Mouse (Mus musculus) embryo, embryonic 10 days (tissue): ENCODE measurements at regions not wholly inside any gene's neighbourhood (a gene's known extent, or its start where the extent isn't known, plus 50 kb on each side); places are given as distances from the start of the nearest gene placed in this dataset.

Experiments
- DNase-seq: peaks from one replicate; pipeline ENCODE4 v3.0.0-alpha.2; 2015; ENCODE audit warnings: low spot score

DNA sequence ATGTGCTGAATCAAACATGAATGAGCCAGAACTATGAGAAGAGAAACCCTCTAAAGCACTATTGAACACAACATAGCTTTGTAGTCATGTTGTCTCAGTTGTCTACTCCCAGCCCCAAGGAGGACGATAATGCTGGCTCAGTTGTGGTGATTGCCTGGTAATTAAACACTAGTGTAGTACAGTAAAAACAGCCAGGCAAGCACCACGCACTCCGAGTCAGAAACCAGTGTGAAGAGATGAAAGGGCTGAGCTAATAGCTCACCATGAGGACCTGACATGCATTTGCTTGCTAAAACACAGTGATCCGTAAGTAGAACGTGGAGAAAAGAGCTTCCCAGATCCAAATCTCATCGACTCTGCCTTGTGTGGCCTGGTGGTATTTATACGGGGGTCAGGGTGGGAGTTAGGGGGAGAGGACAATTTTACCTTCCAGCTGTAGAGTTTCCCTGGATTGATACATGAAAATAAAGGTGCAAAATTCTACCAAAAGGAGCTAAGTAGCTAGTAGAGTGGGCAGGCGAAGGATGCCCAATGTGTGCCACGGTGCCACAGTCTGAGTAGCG, 80.0 kb upstream of the Otx2 start:
- DNase-seq: peak; percentile 24

DNA sequence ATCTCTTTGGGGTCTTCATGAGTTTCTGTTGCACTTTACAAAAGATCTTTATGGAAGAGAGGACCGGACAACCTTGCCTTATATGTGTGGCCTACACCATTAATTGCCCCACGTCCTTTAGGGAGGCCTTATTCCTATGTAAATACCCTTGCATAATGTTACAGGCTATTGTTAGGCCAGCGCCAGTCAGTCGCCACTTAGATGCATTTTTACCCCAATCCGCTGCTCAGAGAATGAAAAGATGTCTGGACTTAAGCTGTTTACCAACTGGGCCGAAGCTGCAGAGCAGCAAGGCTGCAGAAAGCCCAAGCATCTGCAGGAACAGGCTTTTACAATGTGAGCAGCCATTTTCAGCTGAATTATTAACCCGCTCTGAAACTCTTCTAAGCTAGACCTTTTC, 79.5 kb upstream of the Otx2 start:
- DNase-seq: peak; percentile 31

DNA sequence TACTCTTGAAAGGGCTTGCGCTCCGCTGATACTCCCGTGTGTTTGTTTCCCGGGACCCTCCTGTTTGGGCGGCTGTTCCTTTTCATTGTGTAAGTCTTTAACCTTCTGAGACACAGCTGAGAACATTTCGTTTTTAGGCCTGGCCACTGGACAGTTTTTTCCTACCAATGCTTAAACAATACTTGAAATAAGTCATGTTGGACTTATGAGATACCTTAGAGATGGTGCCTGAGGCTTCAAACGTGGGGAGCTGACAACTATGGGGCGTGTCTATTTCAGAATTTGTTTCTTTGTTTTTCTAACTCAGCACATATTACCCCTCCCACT, 78.9 kb upstream of the Otx2 start:
- DNase-seq: no peak

DNA sequence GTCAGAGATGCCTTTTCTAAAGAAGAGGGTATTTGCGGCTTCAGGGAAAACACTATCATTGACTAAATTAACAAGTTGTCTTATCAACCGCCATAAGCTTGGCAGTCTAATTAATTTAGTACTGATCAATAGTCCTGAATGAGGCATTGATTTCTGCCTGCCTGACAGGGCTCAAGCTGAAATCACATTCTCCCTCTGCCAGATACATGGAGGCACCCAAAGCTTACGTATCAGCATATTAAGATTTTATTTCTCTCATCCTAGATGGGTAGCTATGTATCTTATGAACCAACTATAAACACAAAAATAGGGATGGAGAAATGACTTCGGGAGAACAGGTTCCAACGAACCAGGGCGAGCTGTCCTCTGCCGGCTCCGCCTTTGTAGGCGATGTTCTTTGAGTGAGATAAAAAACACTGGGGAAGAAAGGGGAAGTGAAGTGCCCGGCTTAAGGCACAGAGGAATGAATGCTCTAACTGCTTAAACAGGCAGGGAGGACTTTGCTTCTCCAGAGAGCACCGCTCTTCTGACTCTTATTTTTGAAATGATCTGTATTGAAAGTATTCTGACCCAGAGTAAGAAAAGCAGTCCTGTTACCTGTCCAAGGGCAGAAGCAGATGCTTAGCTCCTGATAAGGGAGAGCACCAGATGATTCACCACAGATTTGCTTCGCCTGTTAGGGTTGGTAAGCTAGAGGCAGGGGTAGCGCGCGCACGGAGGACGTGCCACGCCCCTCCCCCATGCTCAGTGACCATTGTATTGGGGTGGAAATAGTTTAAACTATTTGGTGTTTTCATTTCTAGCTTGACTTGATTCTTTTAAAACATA, 78.3 kb upstream of the Otx2 start:
- peak; percentile 47 for DNase-seq

DNA sequence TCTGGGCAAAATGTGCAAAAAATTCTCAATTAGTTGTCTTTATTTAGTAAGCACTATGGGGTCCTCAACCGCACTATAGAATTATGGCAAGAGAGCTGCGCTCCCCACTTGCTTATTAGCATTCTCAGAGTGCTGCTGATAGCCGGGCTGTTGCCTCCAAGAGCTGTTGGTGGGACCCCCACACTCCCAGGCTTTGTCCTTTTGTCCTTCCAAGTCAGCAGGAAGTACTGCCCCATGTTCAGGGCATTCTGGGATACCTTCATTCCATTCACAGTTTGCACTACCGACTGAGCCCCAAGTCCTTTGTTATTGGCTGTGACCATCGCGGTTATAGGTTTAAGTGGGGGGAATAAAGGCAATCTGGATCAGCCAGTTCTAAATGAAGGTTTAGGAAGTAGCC, 77.4 kb upstream of the Otx2 start:
- peak; percentile 15 for DNase-seq

DNA sequence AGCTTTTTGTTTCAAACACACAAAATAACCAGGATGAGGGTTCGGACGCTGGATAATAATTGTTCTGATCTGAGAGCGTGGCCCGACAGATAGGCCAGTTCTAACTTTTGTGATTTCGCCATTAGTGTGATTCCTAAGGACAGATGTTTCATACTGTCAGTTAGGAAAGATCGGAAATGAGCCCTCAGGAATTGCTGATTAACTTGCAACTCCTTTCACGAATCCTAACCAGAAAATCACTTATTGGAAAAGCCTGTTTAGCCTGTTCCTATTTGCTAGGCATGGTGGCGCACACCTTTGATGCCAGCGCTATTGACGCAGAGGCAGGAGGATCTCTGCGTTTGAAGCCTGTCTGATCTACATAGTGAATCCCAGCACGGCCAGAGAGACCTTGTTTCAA, 75.4 kb upstream of the Otx2 start:
- no peak for DNase-seq

DNA sequence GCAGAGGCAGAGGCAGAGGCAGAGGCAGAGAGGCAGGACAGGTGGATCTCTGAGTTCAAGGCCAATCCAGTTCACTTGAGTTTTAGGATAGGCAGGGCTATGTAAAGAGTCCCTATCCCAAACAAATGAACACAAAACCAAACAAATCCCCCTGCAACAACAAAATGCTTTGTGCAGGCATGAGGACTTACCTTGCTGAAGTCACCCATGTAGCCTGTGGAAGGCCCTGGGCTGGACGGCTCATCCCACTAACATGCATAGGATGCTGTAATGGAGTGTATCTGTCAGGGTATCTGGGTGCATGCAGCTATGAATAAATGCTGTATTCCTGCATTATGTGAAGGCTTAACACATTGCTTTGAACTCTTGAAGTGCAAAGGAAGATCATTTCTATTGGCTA, 74.3 kb upstream of the Otx2 start:
- no peak for DNase-seq

DNA sequence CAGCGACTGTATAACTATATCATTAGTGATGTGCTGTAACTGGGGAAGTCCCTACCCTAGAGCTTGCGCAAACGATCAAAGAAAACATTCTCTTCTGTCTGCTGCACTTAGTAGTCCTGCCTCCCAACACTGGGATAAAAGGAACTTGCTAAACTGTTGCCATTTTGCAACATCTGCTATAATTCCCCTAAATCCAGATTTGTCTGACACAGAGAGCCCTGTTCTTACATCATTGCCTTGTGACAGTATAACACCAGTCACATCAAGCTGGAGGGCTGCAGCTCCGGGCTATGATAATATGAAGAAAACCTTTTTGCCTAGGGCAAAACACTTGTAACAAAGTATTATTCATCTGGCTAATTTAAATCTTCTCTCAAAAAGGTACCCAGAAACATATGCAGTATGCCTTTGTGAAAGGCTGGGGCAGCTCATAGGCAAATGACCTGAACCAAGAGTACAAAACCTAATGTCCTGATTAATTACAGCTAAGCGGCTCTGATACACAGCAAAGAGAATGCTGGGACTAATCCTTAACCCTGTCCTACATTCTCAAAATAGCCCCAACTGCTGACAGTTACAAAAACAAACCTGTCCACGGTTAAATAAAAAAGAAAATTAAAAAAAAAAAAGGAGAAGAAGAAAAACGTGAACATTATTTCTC, 67.5 kb upstream of the Otx2 start:
- no peak for DNase-seq

DNA sequence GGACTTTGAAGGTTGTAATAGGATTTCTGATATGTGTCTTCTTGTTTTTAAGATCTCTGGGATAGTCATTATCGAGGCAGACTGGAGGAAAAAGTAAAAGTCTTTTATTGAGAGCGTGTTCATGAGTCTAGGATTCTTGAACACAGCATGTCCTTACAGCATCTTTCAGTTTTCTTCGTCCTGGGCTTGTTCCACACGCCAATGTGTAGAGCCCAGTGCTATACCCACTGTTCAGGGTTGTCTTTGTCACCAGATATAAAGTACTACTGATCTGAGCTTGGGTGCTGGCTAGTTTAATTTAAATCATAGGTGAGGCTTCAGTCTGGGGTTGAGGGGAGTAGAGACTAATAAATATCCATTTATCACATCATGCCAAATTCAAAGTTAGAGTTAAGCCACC, 65.5 kb upstream of the Otx2 start:
- no peak for DNase-seq

DNA sequence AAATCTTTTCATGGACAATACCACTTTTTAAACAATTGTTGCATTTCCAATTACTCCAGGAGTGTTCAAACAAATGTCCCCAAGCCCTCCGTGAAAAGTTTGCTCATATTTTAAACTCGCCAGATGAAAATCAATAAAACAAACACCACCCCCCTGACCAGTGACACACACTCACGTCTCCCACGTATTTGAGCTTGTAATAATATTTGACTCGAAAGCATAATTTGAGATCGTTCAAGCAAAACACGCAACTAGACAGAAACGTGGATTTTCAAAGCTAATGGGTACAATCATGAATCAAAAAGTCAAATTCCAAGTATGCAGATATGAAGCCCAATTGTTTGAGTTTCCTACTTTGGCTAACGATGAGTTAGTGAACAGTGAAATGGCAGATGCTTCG, 65.0 kb upstream of the Otx2 start:
- no peak for DNase-seq

DNA sequence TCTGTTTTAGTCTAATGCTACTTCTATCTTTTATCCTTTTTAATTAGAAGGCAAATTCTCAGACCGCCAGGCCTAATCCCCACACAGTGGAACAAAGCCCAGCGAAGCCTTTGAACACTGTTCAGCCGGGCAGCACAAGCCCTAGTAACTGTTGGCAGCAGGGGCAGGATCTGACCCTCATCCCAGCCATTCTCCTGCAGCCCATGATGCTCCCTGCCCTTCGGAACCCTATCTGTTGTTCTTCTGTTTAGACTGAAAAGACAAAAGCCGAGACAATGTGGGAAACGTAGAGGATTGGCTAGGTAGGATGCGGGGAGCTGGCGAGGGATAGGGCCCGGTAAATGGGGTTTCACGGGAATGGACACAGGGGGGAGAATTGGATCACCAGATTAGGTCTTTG, 64.6 kb upstream of the Otx2 start:
- peak; percentile 65 for DNase-seq

DNA sequence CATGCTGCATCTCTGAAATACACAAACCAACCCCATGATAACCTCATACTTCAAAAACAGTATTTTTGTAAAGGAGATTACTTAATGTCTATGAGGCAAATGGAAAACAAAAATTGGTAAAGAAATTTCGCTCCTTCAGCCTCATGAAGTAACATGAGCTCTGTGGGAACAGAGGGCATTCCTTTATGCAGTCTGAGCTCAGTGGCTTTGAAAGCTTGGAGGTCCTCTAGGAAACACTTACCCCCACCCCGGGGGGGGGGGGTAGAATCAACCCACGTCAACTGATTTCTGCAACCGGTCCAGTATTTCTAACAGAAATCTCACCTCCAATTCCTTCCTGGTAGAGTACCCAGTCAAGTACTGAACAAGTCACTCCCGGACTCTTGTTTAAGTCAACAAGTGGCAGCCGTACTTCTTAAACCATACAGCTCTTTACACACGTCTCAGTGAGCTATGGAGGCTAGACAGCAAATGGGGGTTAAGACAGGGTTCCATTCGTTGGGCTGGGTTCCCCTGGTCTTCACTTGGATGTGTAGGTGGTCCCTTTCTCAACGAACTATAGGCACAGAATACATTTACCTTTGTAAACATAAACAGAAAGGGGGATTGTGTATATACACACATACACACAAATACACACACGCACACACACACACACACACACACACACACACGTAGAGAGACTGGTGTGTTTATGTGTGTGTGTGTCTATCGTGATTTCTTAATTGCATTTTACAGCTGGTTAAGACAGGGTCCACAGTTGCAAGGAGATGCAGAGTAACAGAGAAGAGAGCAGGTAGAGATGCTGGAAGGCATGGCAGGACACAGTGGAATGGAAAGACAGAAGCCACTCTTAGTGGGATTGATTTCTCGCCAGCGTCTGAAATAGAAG, 63.6 kb upstream of the Otx2 start:
- DNase-seq: peak; percentile 28

DNA sequence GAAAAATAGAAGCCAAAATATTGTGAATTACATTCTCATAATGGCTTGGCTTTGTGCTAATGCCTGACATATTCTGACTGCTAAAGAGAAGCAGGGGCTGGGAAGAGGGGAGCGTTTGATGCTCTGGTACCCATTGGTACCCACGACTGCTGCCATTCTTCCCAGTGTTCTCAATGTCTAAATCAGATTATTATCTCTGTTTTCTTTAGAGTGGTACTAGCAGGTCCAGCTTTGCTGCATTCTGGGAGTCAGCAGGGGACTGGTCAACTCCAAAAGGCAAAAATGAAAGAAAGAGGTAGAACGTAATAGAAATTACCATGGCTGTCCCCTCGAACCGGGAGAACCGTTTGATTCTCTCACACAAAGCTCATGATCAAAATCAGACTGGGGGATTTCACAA, 62.6 kb upstream of the Otx2 start:
- DNase-seq: no peak

DNA sequence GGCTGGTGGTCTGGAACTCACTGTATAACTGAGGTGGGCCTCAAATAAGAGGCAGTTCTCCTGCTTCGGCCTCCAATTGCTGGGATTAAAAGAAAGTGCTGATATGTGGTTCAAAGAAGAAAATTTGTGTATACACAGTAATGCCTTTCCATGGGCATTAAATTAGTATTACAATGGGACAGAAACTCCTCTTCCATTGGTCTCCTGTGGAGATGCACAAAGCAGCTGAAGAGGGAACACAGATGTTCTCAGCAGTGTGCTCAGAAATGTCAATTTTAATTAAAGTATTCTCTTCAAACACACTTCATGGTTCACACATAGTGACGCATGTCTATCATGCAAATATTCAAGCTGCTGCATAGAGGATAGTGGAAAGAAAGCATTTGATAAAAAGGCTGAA, 56.4 kb upstream of the Otx2 start:
- no peak for DNase-seq
